Mouse (Mus musculus): ENCODE results near the gene Cfap61.

GRCm38 (mm10) chr2:146249033-146249432 is 314.4 kb downstream of the Cfap61 start:
- TF ChIP-seq CTCF (conservative IDR thresholded peaks at IDR 0.05; ENCODE audit: low read length) (no peak), NANOG (IDR thresholded peaks at IDR 0.05; ENCODE audit: borderline replicate concordance, low read length) (no peak)

Data from E14TG2a.4 (cell line).